Mouse (Mus musculus): Measurements from ENCODE around the gene Crygc. TPM values are rescaled to one million over a fixed set of nuclear protein-coding genes. Genes with fewer than 3 reads are reported as not detected.

Crygc gene
- not detected in 2 replicates for total RNA-seq (2021)
- long read RNA-seq, experiment 1, result 0 reads
- long read RNA-seq, experiment 2, result 0 reads

DNA sequence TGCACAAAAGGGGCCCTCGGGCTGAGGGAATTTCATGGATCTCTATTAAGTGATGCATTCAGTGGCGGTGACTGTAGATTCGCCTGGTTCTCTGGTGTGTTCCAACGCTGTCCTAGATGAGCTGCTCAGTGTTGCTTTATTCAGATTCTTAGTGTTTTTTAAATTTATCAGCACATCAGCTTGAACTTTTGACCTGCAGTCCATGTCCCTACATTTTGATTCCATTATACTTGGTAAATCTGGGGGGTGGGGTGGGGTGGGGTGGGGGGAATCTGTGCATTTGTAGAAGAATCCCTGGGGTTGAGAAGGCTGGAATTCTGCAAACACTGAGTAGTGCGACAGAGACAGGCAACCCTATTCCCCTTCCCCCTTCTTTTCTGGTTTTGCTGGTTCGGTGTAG is at the start of gene Crygc:
Gene Crygc (minus strand): TSS at position 101 of the 400 bp plus-strand sequence.
- no peak for DNase-seq

- no peak for DNase-seq
Observed at GRCm38 (mm10) chr1:65122574-65123372, 49.3 kb upstream of the Crygc start, which contains the start of gene D630023F18Rik. D630023F18Rik (minus strand) TSS chr1:65123214.

- DNase-seq, result no peak
Observed at GRCm38 (mm10) chr1:65119438-65119837, 45.9 kb upstream of the Crygc start, which contains the start of gene Gm28845. Gm28845 (minus strand) TSS chr1:65119558.

DNA sequence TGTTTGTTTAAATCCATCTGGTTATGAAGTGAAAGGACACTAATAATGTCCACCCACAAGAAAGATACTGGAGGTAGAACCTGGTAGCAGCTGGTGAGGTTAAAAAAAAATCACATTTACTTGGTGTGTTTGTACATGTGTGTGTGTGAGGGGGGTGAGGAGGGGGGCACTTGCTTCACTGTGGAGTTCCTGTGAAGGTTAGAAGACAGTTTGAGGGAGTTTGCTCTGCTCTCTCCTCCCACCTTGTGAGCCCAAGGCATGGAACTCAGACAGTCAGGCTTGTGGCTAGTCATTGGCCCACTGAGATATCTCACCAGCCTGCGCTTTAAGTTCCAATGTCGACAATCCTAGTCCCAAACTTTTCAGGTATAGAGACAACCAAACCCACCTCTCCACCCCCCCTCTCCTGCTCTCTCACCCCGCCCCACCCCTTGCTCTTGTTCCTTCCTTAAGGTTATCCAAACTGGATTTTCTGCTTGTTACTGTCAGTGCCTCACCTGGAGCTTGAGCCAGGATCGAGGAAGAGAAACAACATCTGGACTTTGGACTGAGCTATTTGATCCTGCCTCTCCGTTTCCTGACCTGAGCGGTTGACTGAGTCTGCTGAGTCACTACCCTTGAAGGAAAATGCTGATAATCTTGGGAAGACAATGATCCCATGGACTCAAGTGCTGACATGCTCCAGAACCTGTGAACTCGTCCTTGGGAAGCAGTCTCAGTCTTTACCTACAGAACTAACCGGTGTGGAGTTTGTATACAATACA is 44.8 kb upstream of the Crygc start:
- no peak for DNase-seq

- peak; percentile 32 for DNase-seq
Observed at GRCm38 (mm10) chr1:65113536-65114172, 40.2 kb upstream of the Crygc start.

DNA sequence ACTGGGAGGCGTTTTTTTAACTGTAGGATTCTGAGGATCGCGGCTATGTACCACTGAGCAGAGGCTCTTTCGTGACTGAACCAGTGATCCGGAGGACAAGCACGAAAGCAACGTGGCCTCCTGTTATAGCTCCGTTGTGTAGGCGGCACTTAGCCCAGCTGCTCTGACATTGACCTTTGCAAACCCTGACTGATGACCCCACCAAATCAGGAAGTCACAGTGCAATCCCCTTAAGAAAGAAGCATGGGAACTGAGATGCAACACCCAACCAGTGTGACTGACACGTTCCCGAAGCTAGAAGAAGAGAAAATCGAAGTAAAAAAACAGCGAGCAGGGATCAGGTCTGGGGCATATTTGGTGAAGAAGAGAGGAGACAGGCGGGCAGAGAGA is 39.3 kb upstream of the Crygc start:
- DNase-seq, result peak; percentile 24

DNA sequence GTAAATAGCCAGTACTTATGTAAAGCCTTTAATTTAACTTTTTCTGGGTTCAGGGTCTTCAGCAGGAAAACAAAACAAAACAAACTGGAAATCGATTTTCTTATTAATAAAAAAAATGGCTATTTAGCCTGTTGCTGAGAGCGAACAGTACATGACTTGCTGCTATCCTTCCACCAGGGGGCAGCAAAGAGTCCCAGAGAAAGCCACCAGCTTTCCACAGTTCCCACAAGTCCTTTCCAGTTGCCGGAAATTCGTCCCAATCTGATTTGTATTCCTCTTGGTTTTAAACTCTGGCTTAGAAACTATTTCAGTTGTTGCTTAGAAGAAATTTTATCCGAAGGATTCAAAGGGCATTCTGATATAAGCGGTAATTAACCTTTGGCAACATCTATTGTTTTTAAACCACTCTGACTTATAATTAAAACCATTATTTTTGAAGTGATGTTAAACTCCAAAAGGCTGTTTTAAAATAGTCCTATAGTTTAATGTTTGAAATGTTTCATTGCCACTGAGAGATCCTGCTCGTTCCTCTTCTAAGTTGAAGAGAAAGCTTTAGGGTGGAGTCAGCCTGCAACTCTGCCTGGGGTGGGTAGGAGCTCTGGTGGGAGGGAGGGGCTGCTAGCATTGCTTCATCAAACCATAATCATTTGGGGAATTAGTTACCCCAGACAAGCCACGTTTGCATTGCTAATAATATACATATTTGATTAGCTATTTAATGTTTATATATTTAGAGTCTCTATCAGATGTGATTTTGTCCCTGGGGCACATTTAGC is 38.7 kb upstream of the Crygc start:
- DNase-seq, result peak; percentile 88

GRCm38 (mm10) chr1:65109756-65110435 is 36.4 kb upstream of the Crygc start:
- DNase-seq, result no peak

DNA sequence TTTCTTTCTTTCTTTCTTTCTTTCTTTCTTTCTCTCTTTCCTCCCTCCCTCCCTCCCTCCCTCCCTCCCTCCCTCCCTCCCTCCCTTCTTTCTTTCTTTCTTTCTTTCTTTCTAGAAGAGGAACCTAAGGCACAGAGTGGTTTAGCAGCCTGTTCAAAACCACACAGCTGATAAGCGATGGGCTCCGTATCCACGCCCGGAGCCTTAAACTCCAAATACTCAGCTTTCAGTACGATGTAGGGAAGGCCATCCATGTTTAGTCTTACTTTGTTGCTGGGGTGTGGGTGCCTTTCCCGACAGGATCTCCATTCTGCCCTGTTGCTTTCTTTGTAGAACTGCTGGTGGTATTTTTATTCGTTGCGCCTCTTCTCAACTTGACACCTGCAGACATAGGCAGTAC is 35.7 kb upstream of the Crygc start:
- no peak for DNase-seq

DNA sequence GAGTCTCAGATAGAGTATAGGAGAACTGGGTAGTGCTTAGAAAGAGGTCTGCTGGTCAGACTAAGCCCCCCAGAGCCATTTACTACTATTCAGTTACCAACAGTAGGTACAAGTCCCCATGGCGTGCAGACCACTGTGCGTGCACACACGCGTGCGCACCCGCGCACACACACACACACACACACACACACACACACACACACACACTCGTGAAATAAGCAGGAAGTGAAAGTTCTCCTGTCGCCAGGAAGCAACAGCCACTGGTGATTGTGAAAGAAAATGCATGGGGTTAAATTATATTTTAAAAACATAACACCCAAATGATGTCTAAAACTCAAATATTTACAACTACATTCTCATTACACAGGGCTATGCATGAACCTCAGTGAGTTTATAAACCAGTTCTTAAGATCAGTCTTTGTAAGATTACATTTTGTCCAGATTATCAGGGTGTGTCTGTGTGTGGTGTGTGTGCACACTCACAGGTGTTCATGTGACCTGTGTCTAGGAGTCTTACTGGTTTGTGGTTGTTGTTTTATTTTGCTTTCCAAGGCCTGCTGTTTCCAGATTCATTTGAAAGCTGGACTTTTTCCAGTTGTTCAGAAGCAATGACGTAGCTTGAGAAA is 34.3 kb upstream of the Crygc start:
- DNase-seq, result no peak

GRCm38 (mm10) chr1:65103273-65103672 is 29.8 kb upstream of the Crygc start, which contains the start of gene Cryga:
Cryga (minus strand) TSS chr1:65103373.
- no peak for DNase-seq

DNA sequence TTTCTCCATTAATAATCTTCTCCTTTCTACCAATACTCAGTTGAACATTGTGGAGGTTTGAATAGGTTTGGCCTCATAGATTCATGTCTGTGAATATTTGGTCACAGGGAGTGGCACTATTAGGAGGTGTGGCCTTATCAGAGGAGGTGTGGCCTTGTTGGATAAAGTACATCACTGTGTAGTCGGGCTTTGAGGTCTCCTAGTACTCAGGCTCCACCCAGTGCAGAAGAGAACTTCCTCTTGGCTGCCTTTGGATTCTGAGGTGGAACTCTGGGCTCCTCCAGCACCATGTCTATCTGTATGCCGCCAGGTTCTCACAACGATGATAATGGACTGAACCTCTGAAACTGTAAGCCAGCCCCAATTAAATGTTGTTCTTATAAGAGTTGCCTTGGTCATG is 23.5 kb upstream of the Crygc start:
- no peak for DNase-seq

DNA sequence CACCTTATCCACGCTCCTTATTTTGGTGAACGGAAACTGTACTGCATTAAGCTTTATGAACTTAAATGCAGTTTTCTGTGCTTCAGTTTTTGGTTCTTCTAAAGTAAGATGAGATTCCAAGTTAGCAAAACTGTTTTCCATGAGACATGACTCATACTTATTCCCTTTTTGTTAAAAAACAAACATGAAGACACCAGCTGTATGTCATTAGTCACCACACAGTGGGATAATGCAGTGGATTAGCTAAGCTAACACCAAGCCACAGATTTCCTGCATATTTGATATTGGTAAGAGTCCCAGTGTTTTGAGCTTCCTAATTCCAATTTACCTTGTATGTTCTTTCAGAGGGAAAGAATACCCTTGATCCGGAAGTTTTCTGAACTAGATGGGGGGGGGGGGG is 18.1 kb upstream of the Crygc start:
- no peak for DNase-seq

- peak; percentile 67 for DNase-seq
Observed at GRCm38 (mm10) chr1:65090370-65090769, 16.9 kb upstream of the Crygc start.

- DNase-seq, result no peak
Observed at GRCm38 (mm10) chr1:65088567-65089356, 15.3 kb upstream of the Crygc start.

- DNase-seq, result no peak
Observed at GRCm38 (mm10) chr1:65082188-65082587, 8.7 kb upstream of the Crygc start, which contains the start of gene Crygb. Crygb (minus strand) TSS chr1:65082288.

GRCm38 (mm10) chr1:65075607-65076006 is 2.1 kb upstream of the Crygc start:
- no peak for DNase-seq

DNA sequence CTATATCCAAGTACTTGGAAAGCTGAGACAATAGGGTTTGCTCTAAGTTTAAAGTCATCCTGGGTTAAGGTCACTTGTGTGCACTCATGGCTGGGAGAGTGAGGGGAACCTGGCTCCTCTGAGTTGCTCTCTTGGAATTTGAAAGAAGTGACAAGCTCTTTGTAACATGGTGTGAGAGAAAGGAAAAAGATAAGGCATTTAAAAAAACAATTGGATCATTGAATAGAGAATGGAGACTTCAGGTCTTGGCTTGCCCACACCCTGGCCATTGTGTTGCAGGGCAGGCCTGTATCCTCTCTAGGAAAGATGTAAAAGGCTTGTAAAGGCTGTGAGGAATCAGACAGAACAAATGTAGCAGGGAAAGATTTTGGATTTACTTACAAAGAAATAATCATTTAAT is 5.6 kb downstream of the Crygc start:
- DNase-seq, result no peak

- no peak for DNase-seq
Observed at GRCm38 (mm10) chr1:65064201-65064600, 9.3 kb downstream of the Crygc start.

DNA sequence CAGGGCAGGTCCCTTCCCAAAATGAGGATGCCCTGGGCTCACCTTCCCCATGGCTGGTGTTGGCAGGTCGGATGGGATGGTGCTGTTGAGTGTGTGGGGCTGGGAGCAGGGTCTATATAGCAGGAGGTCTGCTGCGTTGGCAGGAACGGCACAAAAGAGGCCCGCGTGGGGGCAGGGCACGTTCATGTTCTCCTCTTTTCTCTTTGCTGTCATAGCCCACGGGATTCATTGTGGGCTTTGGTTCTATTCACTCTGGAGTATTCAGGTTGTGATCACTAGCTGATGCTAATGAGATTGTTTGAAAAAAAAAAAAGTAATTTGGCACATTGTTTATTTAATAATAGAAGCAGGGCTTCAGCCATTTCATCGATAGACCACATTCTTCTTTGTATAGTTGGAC is 10.1 kb downstream of the Crygc start, which contains the start of gene Crygd:
Gene Crygd (minus strand): TSS at position 101 of the 400 bp plus-strand sequence.
- no peak for DNase-seq
